Mouse (Mus musculus): ENCODE measurements around the gene Mtmr6. TPM values are rescaled to one million over a fixed set of nuclear protein-coding genes. Genes with fewer than 3 reads are reported as not detected.
A peak's percentile ranks its signal among the peaks of the same experiment; 100 is the strongest.

Gene Mtmr6
- polyA plus RNA-seq, 1 experiment: 21.3 TPM

DNA sequence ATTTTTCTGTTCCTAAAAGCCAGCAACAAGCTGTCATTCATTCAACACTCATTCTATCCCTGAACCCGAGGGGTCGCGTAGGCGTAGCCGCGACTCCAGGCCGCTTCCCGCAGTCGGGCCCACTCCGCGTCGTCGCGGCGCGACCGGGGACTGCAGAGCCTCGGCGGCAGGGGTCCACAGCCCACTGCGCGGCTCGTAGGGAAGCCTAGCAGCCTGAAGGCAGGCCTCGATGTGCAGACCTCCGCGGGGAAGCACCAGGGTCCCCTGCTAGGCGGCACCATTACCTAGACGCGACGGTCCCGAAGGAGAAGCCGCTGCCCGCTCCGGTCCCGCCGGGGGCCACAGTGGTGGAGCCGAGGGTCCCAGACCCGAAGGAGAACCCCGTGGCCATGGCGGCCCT is 14.1 kb upstream of the Mtmr6 start:
- H3K27me3 ChIP-seq (ENCODE audit: control insufficient read depth, insufficient read depth, low read length): no peaks in the 10 kb centered on the region
- peaks cover 14% of the 10 kb centered on the region for H3K4me1 ChIP-seq (replicated peaks; ENCODE audit: control insufficient read depth, insufficient read depth, low read length)
- WGBS: under 1% methylated on average over 39 of the region's 39 CpGs
- H3K4me3 ChIP-seq (ENCODE audit: control insufficient read depth, insufficient read depth, low read length): peak overlapping the region; percentile 86
- no peak for DNase-seq
- H3K36me3 ChIP-seq (ENCODE audit: control insufficient read depth, insufficient read depth, low read length): no peaks in the 10 kb centered on the region
- TF ChIP-seq POLR2A (IDR thresholded peaks at IDR 0.05; ENCODE audit: control insufficient read depth, extremely low read depth, insufficient read depth, low read length, poor library complexity) (no peak), CTCF (IDR thresholded peaks at IDR 0.05; ENCODE audit: borderline replicate concordance, control insufficient read depth, extremely low read depth, insufficient read depth, low read length, poor library complexity) (no peak)
- peak overlapping the region; percentile 12; the same call in 1 of the 2 replicates for H3K27ac ChIP-seq (ENCODE audit: control insufficient read depth, insufficient read depth, low read length)

- no peaks in the 10 kb centered on the region for H3K27me3 ChIP-seq (ENCODE audit: control insufficient read depth, insufficient read depth, low read length)
- H3K4me3 ChIP-seq (ENCODE audit: control insufficient read depth, insufficient read depth, low read length): peak within 1 kb of the TSS; percentile 88
- under 1% methylated on average over 62 of the region's 62 CpGs for WGBS
- peak within 1 kb of the TSS; percentile 84 for H3K27ac ChIP-seq (ENCODE audit: control insufficient read depth, insufficient read depth, low read length)
- peak; percentile 89 for TF ChIP-seq POLR2A (IDR thresholded peaks at IDR 0.05; ENCODE audit: control insufficient read depth, extremely low read depth, insufficient read depth, low read length, poor library complexity)
- TF ChIP-seq CTCF (IDR thresholded peaks at IDR 0.05; ENCODE audit: borderline replicate concordance, control insufficient read depth, extremely low read depth, insufficient read depth, low read length, poor library complexity): peak; percentile 54; the same call in 1 of the 2 replicates
- no peaks in the 10 kb centered on the region for H3K36me3 ChIP-seq (ENCODE audit: control insufficient read depth, insufficient read depth, low read length)
- peak; percentile 98 for DNase-seq
- peaks cover 14% of the 10 kb centered on the region for H3K4me1 ChIP-seq (replicated peaks; ENCODE audit: control insufficient read depth, insufficient read depth, low read length)
These were observed 13.6 kb upstream of the Mtmr6 start, which contains the start of the genes Nupl1 and Gm49336 for GRCm38 (mm10) chr14:60251281-60252003. Gene Nupl1 (minus strand): TSS chr14:60251431. Gene Gm49336 (minus strand): TSS chr14:60251507.

DNA sequence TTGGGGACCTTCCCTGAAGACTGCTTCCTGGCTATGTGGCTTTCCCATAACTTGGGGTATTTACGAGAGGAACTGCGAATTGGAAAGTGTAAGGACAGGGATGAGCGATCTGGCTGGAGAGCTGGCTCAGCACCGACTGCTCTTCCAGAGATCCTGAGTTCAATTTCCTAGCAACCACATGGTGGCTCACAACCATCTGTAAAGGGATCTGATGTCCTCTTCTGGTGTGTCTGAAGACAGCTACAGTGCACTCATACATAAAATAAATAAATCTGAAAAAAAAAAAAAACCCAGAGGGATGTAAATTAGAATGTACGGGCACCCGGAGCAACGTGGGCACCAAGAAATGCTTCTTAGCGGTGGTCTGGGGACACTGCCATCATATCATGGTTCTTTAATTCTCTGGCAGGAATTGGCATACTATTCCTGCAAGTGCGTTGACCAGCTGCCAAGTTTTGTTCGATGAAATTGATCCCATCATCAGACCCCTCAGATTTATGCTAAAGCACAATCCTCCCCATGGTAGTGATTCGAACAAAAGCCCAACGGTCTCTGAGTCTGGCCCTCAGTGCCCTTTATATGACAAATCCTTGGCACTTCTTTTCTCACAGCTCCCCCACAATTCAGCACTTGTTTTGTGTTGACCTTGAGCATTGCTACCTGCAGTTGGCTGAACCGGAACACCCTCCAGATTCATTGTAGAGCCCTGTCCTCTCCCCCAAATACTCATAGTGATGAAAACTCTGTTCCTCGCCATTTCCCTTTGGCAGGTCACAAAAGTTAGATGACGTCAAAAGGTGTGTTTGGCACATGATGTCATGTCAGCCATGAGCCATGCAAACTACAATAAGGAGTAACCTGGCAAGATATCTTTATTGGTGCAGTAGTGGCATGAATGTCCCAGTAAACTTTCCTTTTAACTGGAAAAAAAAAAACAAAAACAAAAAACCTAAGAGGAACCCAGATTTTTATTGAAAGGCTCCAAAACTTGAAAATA is 12.7 kb upstream of the Mtmr6 start:
- H3K27ac ChIP-seq (ENCODE audit: control insufficient read depth, insufficient read depth, low read length): peak overlapping the region; percentile 84
- H3K27me3 ChIP-seq (ENCODE audit: control insufficient read depth, insufficient read depth, low read length): no peaks in the 10 kb centered on the region
- no peaks in the 10 kb centered on the region for H3K36me3 ChIP-seq (ENCODE audit: control insufficient read depth, insufficient read depth, low read length)
- peak overlapping the region; percentile 88 for H3K4me3 ChIP-seq (ENCODE audit: control insufficient read depth, insufficient read depth, low read length)
- 32% methylated on average over 15 of the region's 15 CpGs for WGBS
- no peak for DNase-seq
- peaks cover 14% of the 10 kb centered on the region for H3K4me1 ChIP-seq (replicated peaks; ENCODE audit: control insufficient read depth, insufficient read depth, low read length)
- TF ChIP-seq POLR2A (IDR thresholded peaks at IDR 0.05; ENCODE audit: control insufficient read depth, extremely low read depth, insufficient read depth, low read length, poor library complexity) (no peak), CTCF (IDR thresholded peaks at IDR 0.05; ENCODE audit: borderline replicate concordance, control insufficient read depth, extremely low read depth, insufficient read depth, low read length, poor library complexity) (no peak)

DNA sequence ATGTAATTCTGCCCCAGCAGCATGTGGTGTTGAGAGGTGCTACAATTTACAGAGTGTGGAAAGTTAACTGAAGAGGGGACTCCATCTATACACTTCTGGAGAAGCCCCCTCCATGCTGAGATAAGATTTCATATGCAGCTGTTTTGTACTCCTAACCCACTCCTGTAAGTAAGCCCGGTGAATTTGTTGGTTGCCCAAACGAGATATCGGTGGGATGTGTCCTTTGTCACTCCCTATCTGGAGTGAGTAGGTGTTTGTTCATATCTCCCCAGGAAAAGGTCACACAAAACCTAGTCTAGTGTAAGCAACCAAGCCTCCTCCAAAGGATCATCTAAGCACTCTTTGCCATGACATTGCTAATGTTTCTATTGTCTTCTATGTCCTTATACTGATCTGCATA is 11.6 kb upstream of the Mtmr6 start:
- no peak overlapping the region for H3K27ac ChIP-seq (ENCODE audit: control insufficient read depth, insufficient read depth, low read length)
- TF ChIP-seq CTCF (IDR thresholded peaks at IDR 0.05; ENCODE audit: borderline replicate concordance, control insufficient read depth, extremely low read depth, insufficient read depth, low read length, poor library complexity): no peak
- no peak for TF ChIP-seq POLR2A (IDR thresholded peaks at IDR 0.05; ENCODE audit: control insufficient read depth, extremely low read depth, insufficient read depth, low read length, poor library complexity)
- no peak overlapping the region for H3K4me3 ChIP-seq (ENCODE audit: control insufficient read depth, insufficient read depth, low read length)
- H3K27me3 ChIP-seq (ENCODE audit: control insufficient read depth, insufficient read depth, low read length): no peaks in the 10 kb centered on the region
- peaks cover 14% of the 10 kb centered on the region for H3K4me1 ChIP-seq (replicated peaks; ENCODE audit: control insufficient read depth, insufficient read depth, low read length)
- H3K36me3 ChIP-seq (ENCODE audit: control insufficient read depth, insufficient read depth, low read length): no peaks in the 10 kb centered on the region
- WGBS: 98% methylated on average over 3 of the region's 3 CpGs
- DNase-seq: no peak

GRCm38 (mm10) chr14:60254774-60255173 is 10.3 kb upstream of the Mtmr6 start:
- TF ChIP-seq POLR2A (IDR thresholded peaks at IDR 0.05; ENCODE audit: control insufficient read depth, extremely low read depth, insufficient read depth, low read length, poor library complexity) (no peak), CTCF (IDR thresholded peaks at IDR 0.05; ENCODE audit: borderline replicate concordance, control insufficient read depth, extremely low read depth, insufficient read depth, low read length, poor library complexity) (no peak)
- H3K4me3 ChIP-seq (ENCODE audit: control insufficient read depth, insufficient read depth, low read length): no peak overlapping the region
- H3K4me1 ChIP-seq (replicated peaks; ENCODE audit: control insufficient read depth, insufficient read depth, low read length): peaks cover 10% of the 10 kb centered on the region
- DNase-seq: no peak
- no peak overlapping the region for H3K27ac ChIP-seq (ENCODE audit: control insufficient read depth, insufficient read depth, low read length)
- H3K36me3 ChIP-seq (ENCODE audit: control insufficient read depth, insufficient read depth, low read length): no peaks in the 10 kb centered on the region
- H3K27me3 ChIP-seq (ENCODE audit: control insufficient read depth, insufficient read depth, low read length): no peaks in the 10 kb centered on the region

GRCm38 (mm10) chr14:60256356-60256755 is 8.7 kb upstream of the Mtmr6 start:
- DNase-seq: no peak
- no peak overlapping the region for H3K27ac ChIP-seq (ENCODE audit: control insufficient read depth, insufficient read depth, low read length)
- H3K4me1 ChIP-seq (replicated peaks; ENCODE audit: control insufficient read depth, insufficient read depth, low read length): peaks cover 8% of the 10 kb centered on the region
- 87% methylated on average over 3 of the region's 3 CpGs for WGBS
- no peaks in the 10 kb centered on the region for H3K36me3 ChIP-seq (ENCODE audit: control insufficient read depth, insufficient read depth, low read length)
- TF ChIP-seq POLR2A (IDR thresholded peaks at IDR 0.05; ENCODE audit: control insufficient read depth, extremely low read depth, insufficient read depth, low read length, poor library complexity) (no peak), CTCF (IDR thresholded peaks at IDR 0.05; ENCODE audit: borderline replicate concordance, control insufficient read depth, extremely low read depth, insufficient read depth, low read length, poor library complexity) (no peak)
- no peak overlapping the region for H3K4me3 ChIP-seq (ENCODE audit: control insufficient read depth, insufficient read depth, low read length)
- H3K27me3 ChIP-seq (ENCODE audit: control insufficient read depth, insufficient read depth, low read length): no peaks in the 10 kb centered on the region
